Mouse (Mus musculus) cortical plate, adult 2 months (tissue): ENCODE data around the gene Ehbp1l1.

ENCODE experiments used
- CTCF ChIP-seq: fragments of 200-500 bp; IDR thresholded peaks from 2 replicates; pipeline ENCODE4 v1.5.1; 2011; ENCODE audit warnings: mild to moderate bottlenecking, control low read depth, low read length; ENCODE audit not compliant: insufficient read depth; ENCODE audit errors: extremely low read depth
- POLR2A ChIP-seq: fragments of 200-500 bp; IDR thresholded peaks from 2 replicates; pipeline ENCODE4 v1.6.1; 2011; ENCODE audit warnings: mild to moderate bottlenecking, low read length, control low read depth; ENCODE audit not compliant: insufficient read depth; ENCODE audit errors: extremely low read depth

- TF ChIP-seq CTCF (no peak), POLR2A (no peak)
Observed at GRCm38 (mm10) chr19:5685431-5685830, 40.7 kb downstream of the Ehbp1l1 start.
